Comparison of ENCODE assay signal across 9 mouse cellular contexts in the genomic region with DNA sequence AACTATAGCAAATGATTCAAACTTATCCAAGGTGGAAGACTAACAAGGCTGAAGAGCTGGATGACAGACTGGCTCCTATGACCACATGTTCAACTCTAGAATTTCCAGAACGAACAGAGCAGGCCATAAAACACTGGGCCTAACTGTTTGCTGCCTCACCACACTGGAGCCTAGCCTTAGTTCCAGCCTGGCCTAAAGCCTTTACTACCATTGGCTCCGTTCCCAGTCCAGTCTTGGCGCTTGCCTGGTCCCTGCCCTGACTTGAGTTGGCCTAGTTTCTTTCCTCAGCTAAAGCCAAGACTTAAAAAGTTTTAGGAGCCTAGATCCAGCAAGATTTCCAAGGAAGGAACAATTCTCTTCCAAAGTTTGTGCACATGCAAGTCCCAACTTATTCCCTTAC. TPM values are rescaled to one million over a fixed set of nuclear protein-coding genes. Genes with fewer than 3 reads are reported as not detected.
DNase-seq lines count a peak whose midpoint lies in the region; ATAC-seq lines count a peak whose summit lies in the region.
"Had no signal": no experiment of that assay in that cellular context is flagged by ENCODE, and none has a peak within 500 bp of the region (broad histone marks: within the 10 kb centered on the region; RNA-seq: fewer than 3 reads in every experiment).

No protein-coding gene starts in this region.

- no peaks in the 10 kb centered on the region for H3K4me1 ChIP-seq in forebrain, embryonic 15.5 days

- H3K36me3 ChIP-seq in forebrain, embryonic 15.5 days: no peaks in the 10 kb centered on the region

- H3K27me3 ChIP-seq in forebrain, embryonic 15.5 days: no peaks in the 10 kb centered on the region

- H3K9ac ChIP-seq in forebrain, embryonic 15.5 days (replicated peaks): no peak overlapping the region

- no peak overlapping the region for H3K27ac ChIP-seq in forebrain, embryonic 15.5 days (replicated peaks)

- no peak overlapping the region for H3K4me3 ChIP-seq in forebrain, embryonic 15.5 days

- intact Hi-C loops in left cerebral cortex, postnatal 36 days (cut with DNase I): no loop called here

- no peaks in the 10 kb centered on the region for H3K9me3 ChIP-seq in forebrain, embryonic 15.5 days

- WGBS in forebrain, embryonic 15.5 days: 60% methylated on average over 3 of the region's 3 CpGs

- DNase-seq in cerebellum, adult 11-12 months: peak; percentile 14
- peak; percentile 34 for DNase-seq in 3134 (ENCODE audit: extremely low read depth, insufficient read length, low spot score)
- peak; percentile 48 to 53 for DNase-seq in cerebellum, postnatal 14 days
- peak; percentile 45 to 56 for DNase-seq in kidney, adult 8-10 months
- no peak for DNase-seq in spleen, postnatal 4 days (ENCODE audit: low spot score in 2 of 2)
- DNase-seq in left cerebral cortex, postnatal 36 days (ENCODE audit: low spot score in 2 of 2): no peak

- no peak overlapping the region for H3K4me2 ChIP-seq in forebrain, embryonic 15.5 days (replicated peaks)

- no peak for ATAC-seq in cerebellum, adult (ENCODE audit: insufficient number of reproducible peaks, low FRiP score, low TSS enrichment)
- ATAC-seq in forebrain, embryonic 15.5 days (replicated peaks): no peak
- ATAC-seq: midbrain, embryonic 16.5 days had no signal

RNA-seq across cellular contexts. Expression of gene Ophn1, which starts 7.5 kb away (rescaled TPM):
- total RNA-seq in left cerebral cortex, postnatal 36 days (2021): 10 to 100 TPM; 31.2 to 43.2 TPM
- 40.8 and 41.7 TPM in 2 replicates for polyA plus RNA-seq in forebrain, embryonic 15.5 days (2015; fragmentation: Nextera tagmentation; extraction: Ambion mirVana)

RNA-seq across cellular contexts. Expression of gene Yipf6, which starts 37.8 kb away (rescaled TPM):
- 10 to 100 TPM; 32.8 to 33.9 TPM for total RNA-seq in left cerebral cortex, postnatal 36 days (2021)
- 20.5 and 21.2 TPM in 2 replicates for polyA plus RNA-seq in forebrain, embryonic 15.5 days (2015; fragmentation: Nextera tagmentation; extraction: Ambion mirVana)

Comparison
In these comparisons a context has a peak if more than half of its experiments do, and no peak if none do; other contexts are left out.
1. DNase-seq: peak in cerebellum, adult 11-12 months (single experiment), 3134 (single experiment), cerebellum, postnatal 14 days (2 of 2) and kidney, adult 8-10 months (2 of 2); none in spleen, postnatal 4 days (0 of 2) and left cerebral cortex, postnatal 36 days (0 of 2).